Mouse (Mus musculus) stomach, embryonic 16.5 days (tissue): ENCODE results near the gene Klhl2. TPM values are rescaled to one million over a fixed set of nuclear protein-coding genes. Genes with fewer than 3 reads are reported as not detected.
A peak's percentile ranks its signal among the peaks of the same experiment; 100 is the strongest.

ENCODE experiments used
- ATAC-seq: fragments of 200-750 bp; cut with Nextera tagmentation; 2 replicates; pipeline ENCODE4 v1.8.0; 2017; ENCODE audit warnings: moderate number of reproducible peaks, moderate TSS enrichment; ENCODE audit not compliant: insufficient read depth, low FRiP score
- H3K27ac ChIP-seq: fragments of 300-500 bp; sonication (generic); 2 replicates; pipeline ENCODE4 v1.5.1; 2014; ENCODE audit warnings: low read length
- H3K27me3 ChIP-seq: fragments of 300-500 bp; sonication (generic); 2 replicates; pipeline ENCODE4 v1.6.1; 2014; ENCODE audit warnings: low read length, control low read depth, mixed read lengths; ENCODE audit not compliant: control insufficient read depth, insufficient read depth
- H3K36me3 ChIP-seq: fragments of 300-500 bp; sonication (generic); 2 replicates; pipeline ENCODE4 v1.6.1; 2014; ENCODE audit warnings: low read length; ENCODE audit not compliant: control insufficient read depth, insufficient read depth
- H3K4me1 ChIP-seq: fragments of 300-500 bp; sonication (generic); 2 replicates; pipeline ENCODE4 v1.6.1; 2014; ENCODE audit warnings: low read length, control low read depth, mixed read lengths; ENCODE audit not compliant: control insufficient read depth, insufficient read depth
- H3K4me2 ChIP-seq: fragments of 300-500 bp; sonication (generic); 2 replicates; pipeline ENCODE4 v1.6.1; 2014; ENCODE audit warnings: low read depth, low read length, mixed read lengths
- H3K4me3 ChIP-seq: fragments of 300-500 bp; sonication (generic); replicated peaks from 2 replicates; pipeline ENCODE4 v1.5.1; 2014; ENCODE audit warnings: mild to moderate bottlenecking, low read length
- H3K9ac ChIP-seq: fragments of 300-500 bp; sonication (generic); 2 replicates; pipeline ENCODE4 v1.6.1; 2014; ENCODE audit warnings: low read length
- H3K9me3 ChIP-seq: fragments of 300-500 bp; sonication (generic); replicated peaks from 2 replicates; pipeline ENCODE4 v1.6.1; 2016; ENCODE audit warnings: low read length, control low read depth; ENCODE audit not compliant: control insufficient read depth
- WGBS: fragments of 180-500 bp; shearing (Covaris S2); extraction: QIAGEN DNeasy Blood & Tissue Kit; methylation state at CpG from one replicate; pipeline ENCODE4 v1.1.7; 2014; 5-methylcytosine and 5-hydroxymethylcytosine counted together
- polyA plus RNA-seq: library from polyadenylated mRNA; unstranded; fragments of >200 nt; fragmentation: Nextera tagmentation; extraction: Ambion mirVana; gene quantifications from 2 replicates; pipeline ENCODE4 v1.2.1, GENCODE M21; 2015

Klhl2 gene
- polyA plus RNA-seq, 1 experiment from 2014 or later = 5.6 TPM

- H3K9ac ChIP-seq = no peak overlapping the region
- H3K36me3 ChIP-seq = no peaks in the 10 kb centered on the region
- H3K27me3 ChIP-seq = no peaks in the 10 kb centered on the region
- H3K9me3 ChIP-seq = no peaks in the 10 kb centered on the region
- WGBS = 91% methylated on average over 9 of the region's 9 CpGs
- no peaks in the 10 kb centered on the region for H3K4me1 ChIP-seq
- H3K4me3 ChIP-seq = no peak overlapping the region
- no peak overlapping the region for H3K4me2 ChIP-seq
- ATAC-seq = no peak
- no peak overlapping the region for H3K27ac ChIP-seq
These were observed 82.8 kb downstream of the Klhl2 start for GRCm38 (mm10) chr8:64767047-64767446.

DNA sequence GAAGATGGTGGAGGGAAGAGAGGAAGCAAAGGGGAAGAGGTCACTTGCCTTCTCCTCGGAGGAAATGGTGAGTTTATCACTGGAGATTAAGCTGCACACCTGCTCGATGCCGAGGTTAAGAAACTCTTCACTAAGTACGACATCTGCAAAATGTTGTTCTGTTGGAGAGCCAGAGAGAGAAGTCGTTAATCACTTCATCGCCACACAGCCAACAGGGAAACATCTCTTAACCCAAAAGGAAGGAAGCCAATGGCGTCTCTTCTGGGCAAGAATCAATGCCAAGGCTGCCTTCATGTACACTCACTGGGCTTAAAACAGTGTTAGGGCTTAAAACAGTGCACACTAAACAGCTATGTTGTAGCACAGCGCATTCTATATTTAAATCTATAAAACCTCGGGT lies 85.7 kb downstream of the Klhl2 start:
- Histone ChIP-seq H3K4me3 (no peak overlapping the region), H3K9me3 (no peaks in the 10 kb centered on the region), H3K27ac (no peak overlapping the region), H3K4me1 (no peaks in the 10 kb centered on the region), H3K36me3 (no peaks in the 10 kb centered on the region), H3K4me2 (no peak overlapping the region), H3K9ac (no peak overlapping the region), H3K27me3 (no peaks in the 10 kb centered on the region)
- WGBS = 51% methylated on average over 9 of the region's 9 CpGs
- ATAC-seq = no peak

DNA sequence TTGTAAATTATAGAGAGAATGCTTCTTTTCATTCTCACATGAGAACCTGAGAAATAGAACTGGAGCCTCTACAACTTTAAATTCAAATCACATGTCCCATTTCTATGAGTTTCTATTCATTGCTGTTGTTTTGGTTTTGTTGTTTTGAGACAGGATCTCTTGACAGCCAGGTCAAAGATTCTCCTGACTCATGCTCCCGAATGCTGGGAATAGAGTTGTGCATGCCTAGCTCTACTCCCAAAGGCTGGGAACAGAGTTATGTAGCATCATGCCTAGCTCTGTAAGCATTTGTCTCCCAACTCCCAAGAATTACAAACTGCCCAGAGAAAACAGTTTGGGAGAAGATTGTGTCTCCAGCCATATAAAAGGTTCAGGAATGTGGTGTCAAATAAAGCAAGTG lies 87.1 kb downstream of the Klhl2 start:
- Histone ChIP-seq H3K36me3 (0 out of 2 replicates have a peak, but pooled peaks cover 3% of the 10 kb centered on the region), H3K4me2 (no peak overlapping the region), H3K9me3 (no peaks in the 10 kb centered on the region), H3K4me1 (no peaks in the 10 kb centered on the region), H3K9ac (no peak overlapping the region), H3K27ac (no peak overlapping the region), H3K27me3 (no peaks in the 10 kb centered on the region), H3K4me3 (no peak overlapping the region)
- ATAC-seq = no peak
- WGBS = 83% methylated on average over 1 of the region's 1 CpGs

DNA sequence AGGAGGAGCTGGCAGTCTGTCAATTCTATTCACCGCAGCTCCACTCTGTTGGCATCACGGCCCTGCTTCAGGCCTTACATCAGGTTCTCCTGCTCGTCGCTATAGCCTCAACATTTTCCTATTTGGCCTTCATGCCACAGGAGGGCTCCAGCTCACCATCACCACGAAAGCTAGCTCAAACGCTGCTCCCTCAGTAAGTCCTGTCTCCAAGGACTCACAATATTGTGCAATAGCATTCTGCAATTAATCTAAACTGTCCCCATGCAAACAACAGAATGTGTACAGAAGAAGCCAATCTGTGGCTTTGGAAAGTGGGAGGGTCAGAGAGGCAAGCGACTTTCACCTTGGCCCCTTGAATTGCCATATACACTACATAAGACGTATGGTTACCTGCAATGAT lies 88.4 kb downstream of the Klhl2 start:
- Histone ChIP-seq H3K27me3 (no peaks in the 10 kb centered on the region), H3K4me3 (no peak overlapping the region), H3K36me3 (0 out of 2 replicates have a peak, but pooled peaks cover 4% of the 10 kb centered on the region), H3K9ac (no peak overlapping the region), H3K4me2 (no peak overlapping the region), H3K4me1 (no peaks in the 10 kb centered on the region), H3K9me3 (no peaks in the 10 kb centered on the region), H3K27ac (no peak overlapping the region)
- ATAC-seq = peak; percentile 56
- WGBS = 65% methylated on average over 8 of the region's 8 CpGs

DNA sequence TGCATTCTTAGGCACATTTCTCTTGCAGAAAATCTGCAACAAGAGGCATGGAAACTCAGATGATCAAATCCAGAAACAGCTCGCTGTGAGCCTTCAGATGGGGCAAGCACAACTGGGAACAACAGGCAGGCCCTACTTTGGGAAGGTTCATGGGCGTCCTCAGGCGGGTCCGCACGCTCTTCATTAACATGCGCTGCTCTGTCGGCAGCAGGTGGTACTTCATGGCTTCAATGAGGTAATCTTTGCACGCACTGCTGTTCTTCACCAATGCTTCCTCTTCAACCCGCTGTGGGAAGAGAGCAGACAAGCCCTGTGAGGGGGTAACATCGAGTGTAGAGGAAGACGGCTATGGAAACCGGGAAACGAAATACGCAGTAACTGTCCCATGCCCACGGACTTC lies 91.9 kb downstream of the Klhl2 start:
- Histone ChIP-seq H3K9me3 (no peaks in the 10 kb centered on the region), H3K4me1 (no peaks in the 10 kb centered on the region), H3K36me3 (0 out of 2 replicates have a peak, but pooled peaks cover 4% of the 10 kb centered on the region), H3K4me3 (no peak overlapping the region), H3K27me3 (no peaks in the 10 kb centered on the region), H3K9ac (no peak overlapping the region), H3K27ac (no peak overlapping the region), H3K4me2 (no peak overlapping the region)
- no peak for ATAC-seq
- WGBS = 91% methylated on average over 15 of the region's 15 CpGs

- WGBS = 61% methylated on average over 10 of the region's 10 CpGs
- no peak overlapping the region for H3K4me3 ChIP-seq
- H3K4me2 ChIP-seq = no peak overlapping the region
- H3K9ac ChIP-seq = no peak overlapping the region
- no peak for ATAC-seq
- H3K27me3 ChIP-seq = no peaks in the 10 kb centered on the region
- no peaks in the 10 kb centered on the region for H3K4me1 ChIP-seq
- H3K36me3 ChIP-seq = peaks cover 6% of the 10 kb centered on the region; the same call in 1 of the 2 replicates
- H3K9me3 ChIP-seq = no peaks in the 10 kb centered on the region
- H3K27ac ChIP-seq = no peak overlapping the region
These were observed 103.4 kb downstream of the Klhl2 start for GRCm38 (mm10) chr8:64746215-64747058.

DNA sequence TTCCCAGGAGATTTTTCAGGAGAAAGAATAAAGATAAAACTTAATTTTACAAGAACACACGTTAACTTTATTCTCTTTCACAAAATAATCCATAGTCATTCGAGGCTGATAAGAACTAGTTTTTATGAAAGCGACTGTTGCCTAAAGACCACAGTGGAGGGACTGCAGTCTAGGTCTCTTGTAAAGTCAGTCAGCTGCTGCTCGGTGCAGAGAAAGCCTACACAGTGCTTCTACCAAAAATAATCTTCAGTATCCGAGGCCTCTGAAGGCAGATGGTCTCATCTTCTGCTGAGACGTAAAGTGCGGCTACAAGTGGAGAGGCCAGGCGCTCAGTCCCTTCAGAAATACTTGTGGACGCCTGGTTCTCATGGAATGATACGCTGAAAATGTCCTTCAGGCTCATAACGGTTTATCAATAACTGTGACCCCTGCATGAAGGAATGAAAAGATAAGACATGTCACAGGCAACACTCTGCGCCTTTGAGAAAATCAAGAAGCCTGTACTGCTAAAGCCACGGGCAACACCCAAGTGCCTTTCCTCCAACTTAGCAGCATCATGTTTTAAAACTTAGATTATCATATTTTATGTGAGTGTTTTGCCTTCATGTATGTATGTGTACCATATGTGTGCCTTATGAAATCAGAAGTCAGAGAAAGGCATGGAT lies 109.1 kb downstream of the Klhl2 start:
- Histone ChIP-seq H3K9me3 (no peaks in the 10 kb centered on the region), H3K4me1 (no peaks in the 10 kb centered on the region), H3K9ac (no peak overlapping the region), H3K27ac (no peak overlapping the region), H3K4me3 (no peak overlapping the region), H3K36me3 (no peaks in the 10 kb centered on the region), H3K4me2 (no peak overlapping the region), H3K27me3 (no peaks in the 10 kb centered on the region)
- no peak for ATAC-seq
- WGBS = 85% methylated on average over 13 of the region's 13 CpGs

DNA sequence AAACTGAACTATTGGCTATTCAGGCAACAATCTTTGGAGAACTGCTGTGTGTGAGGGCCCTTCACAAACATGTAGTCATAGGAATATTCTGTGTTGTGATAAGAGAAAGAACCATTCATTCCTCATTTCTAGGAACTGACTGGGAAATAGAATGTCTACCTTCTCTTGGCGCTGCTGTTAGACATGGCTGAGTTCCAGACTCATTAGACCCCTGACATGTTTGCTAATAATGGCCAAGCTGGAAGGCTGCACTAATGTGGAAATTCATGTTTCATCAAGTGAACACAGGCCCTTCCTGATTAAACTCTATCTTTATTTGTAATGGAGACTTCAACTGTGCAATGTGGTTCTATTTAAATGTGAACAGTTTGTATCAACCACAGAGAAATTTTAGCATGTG lies 110.9 kb downstream of the Klhl2 start:
- no peaks in the 10 kb centered on the region for H3K9me3 ChIP-seq
- H3K27ac ChIP-seq = no peak overlapping the region
- no peak overlapping the region for H3K4me3 ChIP-seq
- no peaks in the 10 kb centered on the region for H3K36me3 ChIP-seq
- no peaks in the 10 kb centered on the region for H3K27me3 ChIP-seq
- ATAC-seq = no peak
- 68% methylated on average over 1 of the region's 1 CpGs for WGBS
- no peak overlapping the region for H3K4me2 ChIP-seq
- H3K9ac ChIP-seq = no peak overlapping the region
- H3K4me1 ChIP-seq = no peaks in the 10 kb centered on the region

GRCm38 (mm10) chr8:64736767-64737323 lies 113.0 kb downstream of the Klhl2 start:
- ATAC-seq = no peak
- Histone ChIP-seq H3K27me3 (no peaks in the 10 kb centered on the region), H3K4me1 (no peaks in the 10 kb centered on the region), H3K9ac (no peak overlapping the region), H3K4me3 (no peak overlapping the region), H3K36me3 (no peaks in the 10 kb centered on the region), H3K9me3 (no peaks in the 10 kb centered on the region), H3K27ac (no peak overlapping the region), H3K4me2 (no peak overlapping the region)
- 76% methylated on average over 3 of the region's 3 CpGs for WGBS
